Mouse (Mus musculus) right cerebral cortex, postnatal 10 days (tissue): Measurements from ENCODE around the gene Ntng2.

ENCODE experiments used
- DNase-seq, 2 experiments: peaks; one replicate each; pipeline ENCODE4 v3.0.0; 2021; ENCODE audit warnings: low spot score in 2 of 2

Ntng2 gene

GRCm38 (mm10) chr2:29191216-29192215 is 61.3 kb downstream of the Ntng2 start:
- DNase-seq, result no peak

- DNase-seq, result peak in 1 of 2 experiments; percentile 25
These were observed 62.4 kb downstream of the Ntng2 start for GRCm38 (mm10) chr2:29190392-29190791.

GRCm38 (mm10) chr2:29186209-29186608 is 66.6 kb downstream of the Ntng2 start:
- DNase-seq, result no peak

GRCm38 (mm10) chr2:29183266-29183924 is 69.4 kb downstream of the Ntng2 start:
- no peak for DNase-seq

GRCm38 (mm10) chr2:29181111-29181510 is 71.7 kb downstream of the Ntng2 start:
- DNase-seq, result no peak

GRCm38 (mm10) chr2:29179810-29180209 is 73.0 kb downstream of the Ntng2 start:
- DNase-seq, result no peak

- no peak for DNase-seq
These were observed 77.9 kb downstream of the Ntng2 start for GRCm38 (mm10) chr2:29174887-29175286.

GRCm38 (mm10) chr2:29168067-29168466 is 84.7 kb downstream of the Ntng2 start:
- DNase-seq, result no peak

- DNase-seq, result no peak
These were observed 100.9 kb downstream of the Ntng2 start for GRCm38 (mm10) chr2:29151941-29152340.
